Mouse (Mus musculus) MEL (cell line): ENCODE measurements around the gene Mrpl47. TPM values are rescaled to one million over a fixed set of nuclear protein-coding genes. Genes with fewer than 3 reads are reported as not detected.

ENCODE experiments used
- DNase-seq: peaks from one replicate; pipeline ENCODE4 v3.0.0; 2011; ENCODE audit warnings: low read depth, low spot score
- H3K27ac ChIP-seq: 2 replicates; pipeline ENCODE4 v1.5.1; 2012; ENCODE audit warnings: low read depth, mild to moderate bottlenecking, control low read depth, low read length, moderate library complexity; ENCODE audit not compliant: control insufficient read depth
- H3K27me3 ChIP-seq, 2 experiments: fragments of 150-350 bp in 1 of 2; sonication (generic) in 1 of 2; 2 replicates each; pipeline ENCODE4 v1.6.1; 2012; ENCODE audit warnings: low read length in 2 of 2, mild to moderate bottlenecking in 2 of 2, improper control_type of control experiment in 1 of 2, moderate library complexity in 1 of 2; ENCODE audit not compliant: insufficient read depth in 2 of 2, control insufficient read depth in 1 of 2
- H3K36me3 ChIP-seq, 2 experiments: 2 replicates each; pipeline ENCODE4 v1.6.1; 2012 to 2014; ENCODE audit warnings: low read length in 2 of 2, improper control_type of control experiment in 1 of 2, inconsistent platforms in 1 of 2, mild to moderate bottlenecking in 1 of 2; ENCODE audit not compliant: insufficient read depth in 2 of 2, control insufficient read depth in 1 of 2
- H3K4me1 ChIP-seq, 2 experiments: fragments of 150-350 bp in 1 of 2; sonication (generic) in 1 of 2; 2 replicates each; pipeline ENCODE4 v1.6.1; 2012; ENCODE audit warnings: low read length in 2 of 2, improper control_type of control experiment in 1 of 2, mild to moderate bottlenecking in 1 of 2; ENCODE audit not compliant: insufficient read depth in 2 of 2, control insufficient read depth in 1 of 2
- H3K4me3 ChIP-seq, 2 experiments: fragments of 150-350 bp in 1 of 2; sonication (generic) in 1 of 2; 2 replicates each; pipeline ENCODE4 v1.5.1; 2012; ENCODE audit warnings: low read depth in 2 of 2, low read length in 2 of 2, mild to moderate bottlenecking in 2 of 2, moderate library complexity in 2 of 2, control low read depth in 1 of 2, improper control_type of control experiment in 1 of 2; ENCODE audit not compliant: control insufficient read depth in 1 of 2, insufficient read depth in 1 of 2
- H3K79me2 ChIP-seq: 2 replicates; pipeline ENCODE4 v1.6.1; 2012; ENCODE audit warnings: mild to moderate bottlenecking, low read length, moderate library complexity; ENCODE audit not compliant: control insufficient read depth, poor library complexity, insufficient read depth
- H3K9ac ChIP-seq: 2 replicates; pipeline ENCODE4 v1.6.1; 2012; ENCODE audit warnings: low read depth, mild to moderate bottlenecking, control low read depth, low read length, moderate library complexity; ENCODE audit not compliant: control insufficient read depth, poor library complexity, severe bottlenecking
- H3K9me3 ChIP-seq: fragments of 150-350 bp; sonication (generic); replicated peaks from 2 replicates; pipeline ENCODE4 v1.6.1; 2012; ENCODE audit warnings: mild to moderate bottlenecking, low read length, improper control_type of control experiment, moderate library complexity; ENCODE audit not compliant: insufficient read depth
- BHLHE40 ChIP-seq: IDR thresholded peaks from 2 replicates; pipeline ENCODE4 v1.6.1; 2012; ENCODE audit warnings: low read depth, mild to moderate bottlenecking, inconsistent platforms, low read length, improper control_type of control experiment, borderline replicate concordance
- CHD2 ChIP-seq: IDR thresholded peaks from 2 replicates; pipeline ENCODE4 v1.6.1; 2011; ENCODE audit warnings: low read length, improper control_type of control experiment
- CTCF ChIP-seq, 3 experiments: IDR thresholded peaks in 2 of 3; conservative IDR thresholded peaks in 1 of 3; 2 replicates each; pipeline ENCODE4 v1.5.1; 2011 to 2012; ENCODE audit warnings: low read length in 3 of 3, low read depth in 2 of 3, mild to moderate bottlenecking in 2 of 3, improper control_type of control experiment in 1 of 3, inconsistent platforms in 1 of 3, mixed read lengths in 1 of 3, moderate library complexity in 1 of 3; ENCODE audit not compliant: control insufficient read depth in 1 of 3, insufficient read depth in 1 of 3, poor library complexity in 1 of 3, severe bottlenecking in 1 of 3
- ELF1 ChIP-seq: IDR thresholded peaks from 2 replicates; pipeline ENCODE4 v1.6.1; 2014; ENCODE audit warnings: low read depth, mild to moderate bottlenecking, inconsistent platforms, low read length, improper control_type of control experiment, moderate library complexity
- GATA1 ChIP-seq: IDR thresholded peaks from 2 replicates; pipeline ENCODE4 v1.6.1; 2011; ENCODE audit warnings: low read depth, low read length, improper control_type of control experiment
- HCFC1 ChIP-seq: IDR thresholded peaks from 2 replicates; pipeline ENCODE4 v1.6.1; 2012; ENCODE audit warnings: low read depth, mild to moderate bottlenecking, inconsistent platforms, low read length, improper control_type of control experiment, moderate library complexity
- MAZ ChIP-seq: IDR thresholded peaks from 2 replicates; pipeline ENCODE4 v1.6.1; 2012; ENCODE audit warnings: low read depth, mild to moderate bottlenecking, inconsistent platforms, low read length, improper control_type of control experiment
- MXI1 ChIP-seq: IDR thresholded peaks from 2 replicates; pipeline ENCODE4 v1.6.1; 2011; ENCODE audit warnings: mild to moderate bottlenecking, low read depth, low read length, improper control_type of control experiment
- MYC ChIP-seq: IDR thresholded peaks from 2 replicates; pipeline ENCODE4 v1.6.1; 2011; ENCODE audit warnings: low read depth, mild to moderate bottlenecking, low read length, improper control_type of control experiment, moderate library complexity
- NELFE ChIP-seq: IDR thresholded peaks from 2 replicates; pipeline ENCODE4 v1.6.1; 2011; ENCODE audit warnings: low read depth, low read length, improper control_type of control experiment
- NRF1 ChIP-seq: IDR thresholded peaks from 2 replicates; pipeline ENCODE4 v1.6.1; 2014; ENCODE audit warnings: low read depth, mild to moderate bottlenecking, inconsistent platforms, low read length, improper control_type of control experiment, moderate library complexity; ENCODE audit not compliant: poor library complexity, insufficient read depth, severe bottlenecking
- POLR2A ChIP-seq, 2 experiments: IDR thresholded peaks; 2 replicates each; pipeline ENCODE4 v1.6.1; 2011 to 2012; ENCODE audit warnings: low read length in 2 of 2, mild to moderate bottlenecking in 2 of 2, control low read depth in 1 of 2, improper control_type of control experiment in 1 of 2, low read depth in 1 of 2, moderate library complexity in 1 of 2; ENCODE audit not compliant: control insufficient read depth in 1 of 2, insufficient read depth in 1 of 2, poor library complexity in 1 of 2
- POLR2AphosphoS2 ChIP-seq: IDR thresholded peaks from 2 replicates; pipeline ENCODE4 v1.6.1; 2011; ENCODE audit warnings: low read length, improper control_type of control experiment
- TCF12 ChIP-seq: IDR thresholded peaks from 2 replicates; pipeline ENCODE4 v1.6.1; 2014; ENCODE audit warnings: low read depth, mild to moderate bottlenecking, inconsistent platforms, low read length, improper control_type of control experiment, moderate library complexity
- UBTF ChIP-seq: IDR thresholded peaks from 2 replicates; pipeline ENCODE4 v1.6.1; 2012; ENCODE audit warnings: low read depth, mild to moderate bottlenecking, inconsistent platforms, low read length, improper control_type of control experiment, moderate library complexity, borderline replicate concordance; ENCODE audit not compliant: insufficient read depth
- USF1 ChIP-seq: IDR thresholded peaks from 2 replicates; pipeline ENCODE4 v1.6.1; 2014; ENCODE audit warnings: low read depth, mild to moderate bottlenecking, inconsistent platforms, low read length, improper control_type of control experiment, moderate library complexity
- USF2 ChIP-seq, 2 experiments: IDR thresholded peaks; 2 replicates each; pipeline ENCODE4 v1.6.1; 2011 to 2012; ENCODE audit warnings: improper control_type of control experiment in 2 of 2, low read length in 2 of 2, borderline replicate concordance in 1 of 2, inconsistent platforms in 1 of 2, low read depth in 1 of 2, mild to moderate bottlenecking in 1 of 2; ENCODE audit not compliant: insufficient read depth in 1 of 2
- ZC3H11A ChIP-seq: IDR thresholded peaks from 2 replicates; pipeline ENCODE4 v1.6.1; 2012; ENCODE audit warnings: low read depth, mild to moderate bottlenecking, inconsistent platforms, low read length, improper control_type of control experiment
- ZNF384 ChIP-seq: IDR thresholded peaks from 2 replicates; pipeline ENCODE4 v1.6.1; 2012; ENCODE audit warnings: low read depth, mild to moderate bottlenecking, inconsistent platforms, low read length, improper control_type of control experiment
- polyA plus RNA-seq, 2 experiments: library from polyadenylated mRNA; stranded (reverse) in 1 of 2; unstranded in 1 of 2; fragments of >175 nt in 1 of 2; fragments of >200 nt in 1 of 2; gene quantifications; 2 replicates each; pipeline versions ENCODE4 v1.2.1 to v1.2.4; 2012; ENCODE audit warnings: low replicate concordance in 2 of 2, low read depth in 1 of 2; ENCODE audit not compliant: insufficient read length in 2 of 2, insufficient read depth in 1 of 2, missing spikeins in 1 of 2
- total RNA-seq: library from RNA; depleted of rRNA; stranded (reverse); fragments of 300-350 nt; gene quantifications from 2 replicates; pipeline ENCODE4 v1.2.3, GENCODE M21; 2012

The Mrpl47 gene
- total and polyA plus RNA-seq, 3 experiments: 70.3 to 73.1 TPM; not detected in 1

DNA sequence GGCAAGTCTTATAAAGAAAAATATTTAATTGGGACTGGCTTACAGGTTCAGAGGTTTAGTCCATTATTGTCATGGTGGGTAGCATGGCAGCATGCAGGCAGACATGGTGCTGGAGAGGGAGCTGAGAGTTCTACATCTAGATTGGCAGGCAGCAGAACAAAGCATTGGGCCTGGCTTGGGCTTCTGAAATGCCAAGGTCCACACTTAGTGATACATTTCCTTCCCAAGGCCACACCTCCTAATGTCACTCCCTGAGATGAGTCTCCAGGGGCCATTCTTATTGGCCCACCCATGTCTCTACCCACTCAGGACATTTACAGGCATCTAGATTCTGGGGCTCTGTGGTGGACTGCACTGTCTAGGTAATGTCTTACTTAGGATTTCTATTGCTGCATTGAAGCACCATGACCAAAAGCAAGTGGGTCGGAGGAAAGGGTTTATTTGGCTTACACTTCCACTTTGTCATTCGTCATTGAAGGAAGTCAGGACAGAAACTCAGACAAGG lies 4.9 kb upstream of the Mrpl47 start:
- Histone ChIP-seq H3K36me3 (peaks cover 10 to 11% of the 10 kb centered on the region in 2 experiments), H3K9me3 (no peaks in the 10 kb centered on the region)

DNA sequence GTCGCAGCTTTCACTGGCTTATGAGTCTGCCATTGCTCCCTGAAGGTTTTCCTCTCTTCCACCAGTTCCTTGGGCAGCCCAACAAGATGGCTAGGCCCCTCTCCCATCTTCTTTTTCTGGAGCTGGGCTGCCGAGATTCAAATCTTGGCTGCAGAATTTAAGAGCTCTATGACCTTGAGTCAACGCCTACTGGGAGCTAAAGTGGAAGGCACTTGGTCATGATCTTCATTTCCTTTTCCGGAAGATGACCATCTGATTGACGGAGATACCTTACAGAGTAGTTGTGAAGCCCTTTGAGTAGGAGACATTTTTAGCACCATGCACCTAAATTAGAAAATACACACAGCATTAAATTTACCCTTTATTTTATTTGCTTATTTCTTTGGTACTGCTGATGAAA lies 1.1 kb upstream of the Mrpl47 start:
- Histone ChIP-seq H3K9ac (no peak overlapping the region), H3K79me2 (peaks cover 48% of the 10 kb centered on the region), H3K4me1 (peaks cover 4 to 9% of the 10 kb centered on the region in 2 experiments; a peak in 2 of 4 replicates), H3K27me3 (no peaks in the 10 kb centered on the region), H3K36me3 (peaks cover 6 to 16% of the 10 kb centered on the region in 2 experiments), H3K4me3 (no peak overlapping the region), H3K9me3 (no peaks in the 10 kb centered on the region), H3K27ac (no peak overlapping the region)
- no peak for TF ChIP-seq MXI1
- no peak for TF ChIP-seq USF2 (IDR thresholded peaks at IDR 0.05; ENCODE audit: borderline replicate concordance in 1 of 2, insufficient read depth in 1 of 2, low read depth in 1 of 2, low read length in 2 of 2)
- no peak for TF ChIP-seq TCF12
- no peak for TF ChIP-seq MYC
- TF ChIP-seq NELFE: no peak
- TF ChIP-seq POLR2AphosphoS2: no peak
- no peak for TF ChIP-seq CHD2
- TF ChIP-seq CTCF (IDR thresholded peaks at IDR 0.05 in 2 of 3, conservative IDR thresholded peaks at IDR 0.05 in 1 of 3; ENCODE audit: control insufficient read depth in 1 of 3, insufficient read depth in 1 of 3, low read depth in 2 of 3, low read length in 3 of 3, poor library complexity in 1 of 3, severe bottlenecking in 1 of 3): no peak
- no peak for TF ChIP-seq POLR2A (IDR thresholded peaks at IDR 0.05; ENCODE audit: control insufficient read depth in 1 of 2, insufficient read depth in 1 of 2, low read depth in 1 of 2, low read length in 2 of 2, poor library complexity in 1 of 2)
- no peak for TF ChIP-seq HCFC1
- no peak for TF ChIP-seq USF1
- no peak for TF ChIP-seq ELF1
- TF ChIP-seq BHLHE40: no peak
- TF ChIP-seq ZC3H11A: no peak
- no peak for TF ChIP-seq NRF1
- DNase-seq: no peak

More for the DNA sequence above, 4.9 kb upstream of the Mrpl47 start:
- no peak overlapping the region for H3K4me3 ChIP-seq
- no peak overlapping the region for H3K27ac ChIP-seq
- H3K79me2 ChIP-seq: peaks cover 35% of the 10 kb centered on the region
- peaks cover 1 to 9% of the 10 kb centered on the region in 2 experiments; a peak in 2 of 4 replicates for H3K4me1 ChIP-seq
- TF ChIP-seq POLR2A (IDR thresholded peaks at IDR 0.05; ENCODE audit: control insufficient read depth in 1 of 2, insufficient read depth in 1 of 2, low read depth in 1 of 2, low read length in 2 of 2, poor library complexity in 1 of 2) (no peak), UBTF (no peak), ZNF384 (no peak), GATA1 (no peak), MAZ (no peak), USF1 (no peak)
- TF ChIP-seq, all 39 proteins: peak for 0
- Histone ChIP-seq H3K9ac (no peak overlapping the region), H3K27me3 (no peaks in the 10 kb centered on the region)
- DNase-seq: no peak
